Mouse (Mus musculus) fibroblast of lung, adult 2 months (primary cell): ENCODE results near the gene Mtmr2.

ENCODE experiments used
- DNase-seq: peaks from one replicate; pipeline ENCODE4 v3.0.0-alpha.2; 2011; ENCODE audit warnings: low read depth

Mtmr2 gene

GRCm38 (mm10) chr9:13807657-13808056 lies 59.4 kb downstream of the Mtmr2 start:
- no peak for DNase-seq

DNA sequence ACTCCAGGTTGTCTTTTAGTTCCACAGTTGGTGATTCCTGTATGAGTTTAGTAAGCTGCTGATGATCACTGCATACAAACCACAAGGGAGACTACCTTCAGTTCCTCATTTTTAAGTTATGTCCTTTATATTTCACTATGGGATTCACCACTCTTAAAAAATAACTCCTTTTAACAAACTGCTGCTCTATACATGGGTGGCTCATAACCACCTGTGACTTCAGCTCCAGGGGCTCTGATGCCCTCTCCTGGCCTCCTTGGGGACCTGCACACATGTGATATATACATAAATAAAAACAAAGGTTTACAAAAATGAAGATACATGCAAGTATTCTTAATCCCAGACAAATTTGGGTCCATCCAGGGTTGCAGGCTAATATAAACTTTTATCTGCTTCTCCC lies 61.7 kb downstream of the Mtmr2 start:
- no peak for DNase-seq

GRCm38 (mm10) chr9:13818369-13818768 lies 70.2 kb downstream of the Mtmr2 start:
- no peak for DNase-seq

GRCm38 (mm10) chr9:13820774-13821173 lies 72.6 kb downstream of the Mtmr2 start:
- DNase-seq: no peak

DNA sequence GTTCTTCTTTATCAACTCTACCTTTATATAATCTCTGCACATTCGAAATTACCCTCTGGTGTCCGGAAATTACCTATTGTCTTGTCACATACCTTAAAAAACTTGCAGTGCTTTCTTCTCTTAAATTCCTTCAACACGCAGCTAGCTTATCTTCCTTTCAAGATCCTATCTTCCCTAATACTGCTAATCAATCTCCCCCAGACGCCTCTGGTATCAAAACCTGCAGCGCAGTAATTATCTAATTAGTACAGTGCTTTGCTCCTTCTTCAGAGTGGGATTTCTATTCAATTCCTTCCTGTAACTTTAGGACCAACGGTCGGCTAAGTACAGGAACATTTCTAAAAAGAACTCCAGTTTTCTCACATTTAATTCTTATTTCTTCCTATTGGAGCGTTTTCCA lies 77.7 kb downstream of the Mtmr2 start:
- no peak for DNase-seq

- peak; percentile 21 for DNase-seq
Measured at GRCm38 (mm10) chr9:13826391-13826805, 78.2 kb downstream of the Mtmr2 start.

DNA sequence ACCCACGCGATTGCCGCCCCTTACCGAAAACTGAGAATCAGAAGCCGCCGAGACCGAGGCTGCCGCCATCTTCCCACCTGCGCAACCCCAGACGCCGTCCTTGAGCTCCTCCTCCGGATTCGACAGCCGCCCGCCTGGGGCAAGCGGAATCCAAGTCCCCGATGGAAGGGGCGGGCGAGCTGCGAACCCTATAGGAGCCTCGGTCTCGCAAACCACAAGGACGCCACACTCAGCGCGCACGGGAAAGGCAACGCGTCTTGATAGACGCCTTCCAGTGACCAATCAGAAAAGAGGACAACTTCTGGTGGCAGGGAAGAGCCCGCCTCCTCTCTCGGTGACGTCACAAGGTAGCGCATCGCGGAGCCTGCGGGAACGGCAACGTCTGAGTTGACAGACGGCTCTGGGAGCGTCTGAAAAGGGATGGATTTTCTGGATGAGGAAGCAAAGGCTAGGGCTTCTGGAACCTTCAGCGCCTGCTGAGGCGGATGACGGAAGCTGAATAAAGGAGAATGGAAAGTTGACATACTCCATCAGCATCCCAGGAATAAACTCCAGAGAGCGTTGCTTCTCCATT lies 78.7 kb downstream of the Mtmr2 start, which contains the start of gene Cep57:
Cep57 (minus strand) TSS at position 276 of the 574 bp plus-strand sequence.
- DNase-seq: peak; percentile 97

DNA sequence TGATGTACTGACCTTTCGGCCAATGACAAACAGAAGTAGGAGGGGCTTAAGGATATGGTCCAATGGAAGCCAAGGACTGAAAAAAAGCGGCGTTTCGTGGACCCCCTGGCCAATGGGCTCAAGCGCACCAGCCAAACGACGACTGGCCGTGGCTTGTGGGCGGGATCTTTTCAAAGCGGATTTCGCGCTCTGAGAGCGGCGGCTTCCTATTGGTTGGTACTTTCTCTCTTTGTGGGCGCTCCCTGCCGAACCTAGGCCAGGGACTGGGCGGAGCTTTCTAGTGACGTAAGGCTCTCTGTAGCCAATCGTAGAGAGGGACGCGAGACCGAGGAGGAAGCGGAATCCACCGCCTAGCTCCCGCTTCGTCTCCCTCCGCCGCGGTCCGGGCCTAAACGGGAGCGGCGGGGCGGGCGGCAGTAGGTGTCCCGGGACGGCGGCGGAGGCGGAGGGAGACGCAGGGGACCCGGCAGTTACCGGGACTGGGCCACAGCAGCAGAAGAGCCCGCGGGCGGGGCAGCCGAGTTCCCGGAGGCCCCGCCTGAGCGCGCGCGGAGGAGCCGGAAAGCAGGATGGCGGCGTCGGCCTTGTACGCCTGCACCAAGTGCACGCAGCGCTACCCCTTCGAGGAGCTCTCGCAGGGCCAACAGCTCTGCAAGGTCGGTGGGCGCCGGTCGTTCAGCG lies 79.3 kb downstream of the Mtmr2 start, which contains the start of gene Fam76b:
Fam76b (plus strand) TSS at position 311 of the 681 bp plus-strand sequence.
- peak; percentile 100 for DNase-seq

DNA sequence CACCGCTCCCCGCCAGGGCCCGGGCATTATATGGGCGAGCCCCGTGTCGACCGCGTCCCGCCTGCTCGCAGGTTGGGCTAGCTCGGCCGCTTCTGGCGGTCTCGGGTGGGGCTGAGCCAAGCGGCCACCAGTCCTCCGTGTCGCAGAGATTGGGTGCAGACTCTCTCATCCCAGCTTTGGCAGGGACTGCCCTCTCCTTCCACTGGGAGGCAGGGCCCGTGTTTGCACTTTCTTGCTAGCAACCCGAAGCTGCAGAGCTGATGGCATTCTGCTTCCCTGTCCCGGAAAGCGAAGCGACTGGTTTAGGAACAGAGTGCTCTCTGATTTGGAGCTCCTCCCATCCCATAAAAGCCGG lies 79.9 kb downstream of the Mtmr2 start:
- peak; percentile 15 for DNase-seq

DNA sequence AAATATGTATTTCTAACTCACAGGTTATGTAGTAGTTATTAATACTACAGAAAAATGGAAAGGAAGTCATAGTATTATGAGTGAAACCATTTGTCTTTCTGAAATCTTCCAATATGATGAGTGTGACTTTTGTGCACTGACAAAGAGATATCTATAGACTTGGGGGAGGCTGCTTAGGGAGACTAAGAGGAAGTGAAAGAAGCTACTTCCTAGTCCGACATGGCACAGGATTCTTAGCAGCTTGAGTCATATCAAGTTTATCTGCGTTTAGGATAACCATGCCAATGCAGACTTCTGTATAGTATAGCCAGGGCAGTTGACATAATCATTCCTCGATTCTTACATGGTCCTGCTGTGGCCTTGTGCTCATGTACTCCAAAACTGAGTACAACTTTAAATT lies 87.0 kb downstream of the Mtmr2 start:
- no peak for DNase-seq

DNA sequence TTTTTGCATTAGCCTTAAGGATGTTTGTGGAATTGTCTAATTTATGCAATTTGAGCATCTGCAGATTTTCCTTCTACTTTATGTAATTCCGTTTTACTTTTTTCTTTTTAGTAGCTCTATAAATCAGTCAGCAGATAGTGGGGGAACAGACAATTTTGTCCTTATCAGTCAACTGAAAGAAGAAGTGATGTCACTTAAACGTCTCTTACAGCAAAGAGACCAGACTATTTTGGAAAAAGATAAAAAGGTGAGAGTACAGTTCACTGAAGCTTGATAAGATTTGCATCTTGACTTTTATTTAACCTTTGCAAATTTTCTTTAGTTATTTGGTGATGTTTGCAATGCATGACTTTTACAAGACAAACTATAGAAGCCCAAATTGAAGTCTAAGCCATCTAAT lies 88.5 kb downstream of the Mtmr2 start:
- DNase-seq: no peak

GRCm38 (mm10) chr9:13847591-13847990 lies 99.4 kb downstream of the Mtmr2 start:
- DNase-seq: no peak

GRCm38 (mm10) chr9:13848481-13849480 lies 100.6 kb downstream of the Mtmr2 start:
- DNase-seq: peak; percentile 61

- no peak for DNase-seq
Measured at GRCm38 (mm10) chr9:13853876-13854275, 105.7 kb downstream of the Mtmr2 start.
